Mouse (Mus musculus) lung, postnatal 0 days (tissue): ENCODE measurements around the gene Mrpl16.

Source experiments
- CTCF ChIP-seq: IDR thresholded peaks from 2 replicates; pipeline ENCODE4 v1.5.1; 2016; ENCODE audit warnings: antibody characterized with exemption, mild to moderate bottlenecking
- EP300 ChIP-seq: IDR thresholded peaks from 2 replicates; pipeline ENCODE4 v1.6.1; 2016; ENCODE audit warnings: antibody characterized with exemption, mild to moderate bottlenecking, control low read depth

- no peak for TF ChIP-seq CTCF
- TF ChIP-seq EP300: no peak
Measured at GRCm38 (mm10) chr19:11818199-11819142, 48.3 kb downstream of the Mrpl16 start.
